10 mouse cellular contexts compared by ENCODE assay signal in genomic region chr19:10896849-10897248, GRCm38 (mm10). TPM values are rescaled to one million over a fixed set of nuclear protein-coding genes. Genes with fewer than 3 reads are reported as not detected.
DNase-seq lines count a peak whose midpoint lies in the region; ATAC-seq and TF ChIP-seq lines count a peak whose summit lies in the region.
"Had no signal": no experiment of that assay in that cellular context is flagged by ENCODE, and none has a peak within 500 bp of the region (broad histone marks: within the 10 kb centered on the region; RNA-seq: fewer than 3 reads in every experiment).

No protein-coding gene starts in this region.

- WGBS in kidney, embryonic 15.5 days, result 78% methylated on average over 7 of the region's 7 CpGs
- WGBS in intestine, postnatal 0 days, result 51% methylated on average over 7 of the region's 7 CpGs
- 90% methylated on average over 7 of the region's 7 CpGs for WGBS in neural tube, embryonic 12.5 days

- peaks cover 17% of the 10 kb centered on the region for H3K4me1 ChIP-seq in kidney, embryonic 15.5 days
- H3K4me1 ChIP-seq in embryonic fibroblast, embryonic 13.5 days (ENCODE audit: control insufficient read depth, insufficient read depth, low read length), result peaks cover 5% of the 10 kb centered on the region
- 0 out of 2 replicates have a peak, but pooled peaks cover 5% of the 10 kb centered on the region for H3K4me1 ChIP-seq in intestine, postnatal 0 days (replicated peaks; ENCODE audit: control insufficient read depth, insufficient read depth, low read length)
- peaks cover 18% of the 10 kb centered on the region for H3K4me1 ChIP-seq in neural tube, embryonic 12.5 days

- no peak for TF ChIP-seq POLR2A in embryonic fibroblast, embryonic 13.5 days (IDR thresholded peaks at IDR 0.05; ENCODE audit: low read depth, low read length)

- peaks cover 46% of the 10 kb centered on the region for H3K36me3 ChIP-seq in kidney, embryonic 15.5 days
- peaks cover 42% of the 10 kb centered on the region for H3K36me3 ChIP-seq in intestine, postnatal 0 days (ENCODE audit: control insufficient read depth, insufficient read depth)
- peaks cover 47% of the 10 kb centered on the region for H3K36me3 ChIP-seq in neural tube, embryonic 12.5 days

- peak overlapping the region; percentile 80 for H3K4me3 ChIP-seq in kidney, embryonic 15.5 days (replicated peaks)
- H3K4me3 ChIP-seq in embryonic fibroblast, embryonic 13.5 days (ENCODE audit: insufficient read depth, low read length), result peak overlapping the region; percentile 85; the same call in 1 of the 2 replicates
- H3K4me3 ChIP-seq in intestine, postnatal 0 days (ENCODE audit: low read depth, low read length), result no peak overlapping the region
- no peak overlapping the region for H3K4me3 ChIP-seq in neural tube, embryonic 12.5 days

- peak overlapping the region; percentile 72 for H3K4me2 ChIP-seq in kidney, embryonic 15.5 days
- peak overlapping the region; percentile 68 for H3K4me2 ChIP-seq in intestine, postnatal 0 days (replicated peaks; ENCODE audit: low read depth)
- H3K4me2 ChIP-seq in neural tube, embryonic 12.5 days (replicated peaks), result peak overlapping the region; percentile 75

- H3K27me3 ChIP-seq in kidney, embryonic 15.5 days, result no peaks in the 10 kb centered on the region
- no peaks in the 10 kb centered on the region for H3K27me3 ChIP-seq in intestine, postnatal 0 days (replicated peaks; ENCODE audit: control insufficient read depth, insufficient read depth, low read length)
- H3K27me3 ChIP-seq in neural tube, embryonic 12.5 days (replicated peaks), result no peaks in the 10 kb centered on the region

- no peaks in the 10 kb centered on the region for H3K9me3 ChIP-seq in kidney, embryonic 15.5 days (replicated peaks)
- no peaks in the 10 kb centered on the region for H3K9me3 ChIP-seq in intestine, postnatal 0 days (ENCODE audit: control insufficient read depth)
- H3K9me3 ChIP-seq in neural tube, embryonic 12.5 days, result no peaks in the 10 kb centered on the region

- peak overlapping the region; percentile 89 for H3K9ac ChIP-seq in kidney, embryonic 15.5 days
- no peak overlapping the region for H3K9ac ChIP-seq in intestine, postnatal 0 days (ENCODE audit: low read depth, low read length)
- no peak overlapping the region for H3K9ac ChIP-seq in neural tube, embryonic 12.5 days

- no peak for ATAC-seq in kidney, embryonic 15.5 days (replicated peaks; ENCODE audit: low FRiP score)
- no peak for ATAC-seq in intestine, postnatal 0 days
- no peak for ATAC-seq in neural tube, embryonic 12.5 days (ENCODE audit: low FRiP score, low read depth)

- H3K27ac ChIP-seq in kidney, embryonic 15.5 days, result no peak overlapping the region
- no peak overlapping the region for H3K27ac ChIP-seq in embryonic fibroblast, embryonic 13.5 days (ENCODE audit: insufficient read depth, low read length)
- no peak overlapping the region for H3K27ac ChIP-seq in intestine, postnatal 0 days (ENCODE audit: low read depth, low read length)
- no peak overlapping the region for H3K27ac ChIP-seq in neural tube, embryonic 12.5 days
- H3K27ac ChIP-seq: macrophage had no signal

- TF ChIP-seq CTCF in embryonic fibroblast, embryonic 13.5 days (IDR thresholded peaks at IDR 0.05; ENCODE audit: borderline replicate concordance, insufficient read depth, low read length), result no peak
- no peak for TF ChIP-seq CTCF in intestine, postnatal 0 days (IDR thresholded peaks at IDR 0.05; ENCODE audit: low read depth)

- no peak for DNase-seq in kidney, adult 18-20 months
- DNase-seq in thymus, postnatal 36 days, result no peak
- no peak for DNase-seq in spleen, postnatal 10 days (ENCODE audit: low spot score in 2 of 2)
- no peak for DNase-seq in spleen, postnatal 4 days (ENCODE audit: low spot score in 2 of 2)
- DNase-seq: right cerebral cortex, postnatal 4 days had no signal

RNA-seq across cellular contexts. Expression of gene Prpf19, which starts 1.8 kb away (rescaled TPM):
- polyA plus RNA-seq in kidney, embryonic 15.5 days (2015; fragmentation: Nextera tagmentation; extraction: Ambion mirVana), result 48.1 and 49.4 TPM in 2 replicates
- 115 TPM in 2 replicates for polyA plus RNA-seq in embryonic fibroblast, embryonic 13.5 days (2011; ENCODE audit: insufficient read length, low read depth, missing spikeins)
- polyA plus RNA-seq in intestine, postnatal 0 days (2015; fragmentation: Nextera tagmentation; extraction: Ambion mirVana), result 20.3 and 24.6 TPM in 2 replicates
- 39.0 and 44.8 TPM in 2 replicates for polyA plus RNA-seq in neural tube, embryonic 12.5 days (2016; fragmentation: Nextera tagmentation; extraction: Ambion mirVana)

RNA-seq across cellular contexts. Expression of gene Tmem109, which starts 15.0 kb away (rescaled TPM):
- 93.6 and 105 TPM in 2 replicates for polyA plus RNA-seq in kidney, embryonic 15.5 days (2015; fragmentation: Nextera tagmentation; extraction: Ambion mirVana)
- 50.6 and 59.9 TPM in 2 replicates for polyA plus RNA-seq in embryonic fibroblast, embryonic 13.5 days (2011; ENCODE audit: insufficient read length, low read depth, missing spikeins)
- polyA plus RNA-seq in intestine, postnatal 0 days (2015; fragmentation: Nextera tagmentation; extraction: Ambion mirVana), result 35.8 and 36.2 TPM in 2 replicates
- polyA plus RNA-seq in neural tube, embryonic 12.5 days (2016; fragmentation: Nextera tagmentation; extraction: Ambion mirVana), result 38.7 and 39.1 TPM in 2 replicates

RNA-seq across cellular contexts. Expression of gene Zp1, which starts 23.6 kb away (rescaled TPM):
- not detected in 2 replicates for polyA plus RNA-seq in kidney, embryonic 15.5 days (2015; fragmentation: Nextera tagmentation; extraction: Ambion mirVana)
- polyA plus RNA-seq in embryonic fibroblast, embryonic 13.5 days (2011; ENCODE audit: insufficient read length, low read depth, missing spikeins), result not detected in 2 replicates
- polyA plus RNA-seq in intestine, postnatal 0 days (2015; fragmentation: Nextera tagmentation; extraction: Ambion mirVana), result not detected in 2 replicates
- 0.10 TPM in 1 of 2 replicates, not detected in the other for polyA plus RNA-seq in neural tube, embryonic 12.5 days (2016; fragmentation: Nextera tagmentation; extraction: Ambion mirVana)
- polyA plus RNA-seq: macrophage had no signal

RNA-seq across cellular contexts. Expression of gene Tmem132a, which starts 27.1 kb away (rescaled TPM):
- polyA plus RNA-seq in kidney, embryonic 15.5 days (2015; fragmentation: Nextera tagmentation; extraction: Ambion mirVana), result 77.5 and 89.7 TPM in 2 replicates
- polyA plus RNA-seq in embryonic fibroblast, embryonic 13.5 days (2011; ENCODE audit: insufficient read length, low read depth, missing spikeins), result 29.6 and 37.5 TPM in 2 replicates
- polyA plus RNA-seq in intestine, postnatal 0 days (2015; fragmentation: Nextera tagmentation; extraction: Ambion mirVana), result 7.1 and 7.5 TPM in 2 replicates
- polyA plus RNA-seq in neural tube, embryonic 12.5 days (2016; fragmentation: Nextera tagmentation; extraction: Ambion mirVana), result 151 and 157 TPM in 2 replicates

RNA-seq across cellular contexts. Expression of gene Ptgdr2, which starts 40.1 kb away (rescaled TPM):
- 0.08 and 0.09 TPM in 2 replicates for polyA plus RNA-seq in kidney, embryonic 15.5 days (2015; fragmentation: Nextera tagmentation; extraction: Ambion mirVana)
- not detected in 2 replicates for polyA plus RNA-seq in embryonic fibroblast, embryonic 13.5 days (2011; ENCODE audit: insufficient read length, low read depth, missing spikeins)
- not detected in 2 replicates for polyA plus RNA-seq in intestine, postnatal 0 days (2015; fragmentation: Nextera tagmentation; extraction: Ambion mirVana)
- 0.19 TPM in 1 of 2 replicates, not detected in the other for polyA plus RNA-seq in neural tube, embryonic 12.5 days (2016; fragmentation: Nextera tagmentation; extraction: Ambion mirVana)
- polyA plus RNA-seq: macrophage had no signal

Comparison
In these comparisons a context has a peak if more than half of its experiments do, and no peak if none do; other contexts are left out.
1. H3K4me3 ChIP-seq: peak in kidney, embryonic 15.5 days (single experiment) and embryonic fibroblast, embryonic 13.5 days (single experiment); none in intestine, postnatal 0 days (single experiment) and neural tube, embryonic 12.5 days (single experiment).
2. Peak in every context shown above with its lines, with median percentiles within 50 percentile points of each other: H3K4me2 ChIP-seq.